Mouse (Mus musculus): Measurements from ENCODE around the gene Pxn. TPM values are rescaled to one million over a fixed set of nuclear protein-coding genes. Genes with fewer than 3 reads are reported as not detected.

The Pxn gene
- total RNA-seq (2021), result 10 to 100 TPM; 30.9 to 41.9 TPM

DNA sequence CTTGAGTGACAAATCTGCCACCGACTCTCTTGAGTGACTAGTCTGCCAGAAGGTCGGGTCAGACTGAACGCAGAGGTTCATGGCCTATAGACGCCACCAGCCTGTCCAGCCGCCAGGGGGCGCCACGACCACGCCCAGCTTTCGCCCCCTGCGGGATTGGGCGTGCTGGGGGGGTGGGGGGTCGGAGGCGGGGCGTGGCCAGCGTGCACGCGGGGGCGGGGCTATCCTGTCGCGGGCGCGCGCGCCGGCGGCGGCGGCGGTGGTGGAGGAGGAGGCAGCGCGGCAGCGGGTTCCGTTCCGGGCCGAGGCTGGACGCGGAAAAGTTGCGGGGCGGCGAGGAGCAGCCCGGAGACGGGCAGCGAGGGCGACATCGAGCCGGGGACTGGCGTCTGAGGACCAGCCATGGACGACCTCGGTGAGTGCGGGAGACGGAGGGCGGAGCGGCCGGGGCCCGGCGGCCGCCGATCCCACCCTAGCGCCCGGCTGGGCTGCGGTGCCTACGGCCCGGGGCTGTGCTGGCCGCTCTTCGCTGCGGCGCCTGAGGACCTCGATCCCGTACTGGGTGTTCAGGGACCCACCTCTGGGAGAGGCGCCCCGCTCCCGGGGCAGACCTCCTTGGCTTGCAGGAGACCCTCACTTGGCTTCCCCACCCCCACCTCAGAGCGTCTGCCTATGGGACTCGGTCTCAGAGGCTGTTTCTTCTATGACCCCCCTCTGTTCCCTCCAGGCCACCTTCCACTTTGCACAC, at the start of gene Pxn:
Gene Pxn, plus strand, starts transcription at position 223 of the 748 bp plus-strand sequence.
- peak; percentile 95 to 96 for DNase-seq (ENCODE audit: extremely low spot score in 1 of 2, low spot score in 1 of 2)

DNA sequence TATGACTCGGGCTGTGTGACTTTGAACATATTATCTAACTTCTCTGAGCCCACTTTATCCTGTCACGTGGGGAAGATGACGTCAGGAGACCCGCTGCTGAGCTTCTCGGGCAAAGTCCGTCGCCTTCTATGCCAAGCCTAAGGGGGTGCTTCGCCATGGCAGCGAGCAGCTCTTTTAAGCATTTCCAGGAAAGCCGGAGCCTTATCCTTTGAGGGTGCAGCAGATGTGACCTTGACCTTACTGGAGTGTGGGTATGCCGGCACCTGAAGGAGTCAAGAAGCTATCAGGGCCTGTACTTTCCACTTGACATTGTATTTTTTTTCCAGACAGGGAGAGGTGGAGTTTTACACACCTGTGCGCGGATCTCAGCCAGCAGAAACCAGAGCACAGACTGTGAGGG, 47.6 kb upstream of the Pxn start:
- DNase-seq (ENCODE audit: extremely low spot score in 1 of 2, low spot score in 1 of 2), result no peak

DNA sequence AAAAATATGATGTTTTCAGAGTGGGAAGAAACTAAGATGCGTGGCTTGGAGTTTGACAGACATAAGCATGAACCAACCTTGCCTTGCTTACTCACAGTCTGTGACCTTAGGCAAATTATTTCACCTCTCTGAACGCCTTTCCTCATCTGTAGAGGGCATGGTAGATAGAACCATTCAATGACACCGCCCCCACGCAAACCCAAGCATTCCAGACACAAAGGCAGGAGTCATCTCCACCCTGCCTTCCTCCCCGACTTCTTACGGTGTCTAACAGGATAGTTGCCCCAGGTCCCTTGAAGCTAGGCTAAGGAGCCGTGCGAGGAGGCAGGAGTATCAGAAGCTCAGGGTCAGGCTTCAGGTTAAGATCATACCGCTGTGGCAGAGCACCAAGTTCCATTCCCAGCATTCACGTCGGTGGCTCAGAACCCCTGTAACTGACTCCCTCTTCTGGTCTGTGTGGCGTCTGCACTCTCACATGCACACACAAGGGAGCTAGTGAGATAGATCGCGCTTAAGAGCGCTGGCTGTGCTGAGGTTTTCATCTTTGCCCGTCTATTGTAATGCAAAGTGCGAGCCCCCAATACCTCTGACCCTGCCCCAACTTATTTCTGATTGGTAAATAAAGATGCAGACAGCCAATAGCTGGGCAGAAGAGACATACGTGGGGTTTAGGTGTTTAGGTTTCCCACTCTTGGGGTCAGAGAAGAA, 41.9 kb upstream of the Pxn start:
- no peak for DNase-seq (ENCODE audit: extremely low spot score in 1 of 2, low spot score in 1 of 2)

GRCm38 (mm10) chr5:115465642-115466420, 40.6 kb upstream of the Pxn start, which contains the start of gene Pla2g1b:
Gene Pla2g1b (plus strand): TSS chr5:115466262.
- no peak for DNase-seq (ENCODE audit: extremely low spot score in 1 of 2, low spot score in 1 of 2)

- DNase-seq (ENCODE audit: extremely low spot score in 1 of 2, low spot score in 1 of 2), result no peak
Observed at GRCm38 (mm10) chr5:115469791-115470190, 36.7 kb upstream of the Pxn start.

DNA sequence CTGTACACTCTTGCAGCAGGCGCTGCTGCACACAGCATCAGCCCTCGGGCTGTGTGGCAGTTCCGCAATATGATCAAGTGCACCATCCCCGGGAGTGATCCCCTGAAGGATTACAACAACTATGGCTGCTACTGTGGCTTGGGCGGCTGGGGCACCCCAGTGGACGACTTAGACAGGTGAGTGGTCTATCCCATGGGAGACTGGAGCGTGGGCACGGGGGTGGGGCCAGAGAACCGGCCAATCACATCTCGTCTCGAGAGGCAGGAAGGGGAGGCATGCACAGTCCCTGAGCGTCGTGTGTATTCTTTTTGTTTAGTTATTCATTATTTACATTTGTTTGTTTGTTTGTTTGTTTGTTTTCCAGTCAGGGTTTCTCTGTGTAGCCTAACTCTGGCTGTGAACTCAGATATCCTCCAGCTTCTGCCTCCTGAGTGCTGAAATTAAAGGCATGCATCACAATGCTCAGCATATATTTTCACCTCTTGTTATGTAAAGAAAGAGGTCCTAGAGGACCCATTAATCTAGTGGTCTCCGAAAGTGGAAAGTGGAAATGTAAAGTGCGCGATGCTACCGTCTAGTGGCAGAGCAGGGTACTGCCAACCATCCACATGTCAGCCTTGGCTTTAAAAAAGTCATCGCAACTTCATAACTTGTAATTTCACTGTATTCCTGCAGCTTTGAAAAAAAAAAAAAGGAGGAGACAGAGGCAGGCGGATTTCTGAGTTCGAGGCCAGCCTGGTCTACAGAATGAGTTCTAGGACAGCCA, 35.5 kb upstream of the Pxn start:
- peak; percentile 38 to 71 for DNase-seq (ENCODE audit: extremely low spot score in 1 of 2, low spot score in 1 of 2)

- no peak for DNase-seq (ENCODE audit: extremely low spot score in 1 of 2, low spot score in 1 of 2)
Observed at GRCm38 (mm10) chr5:115473191-115473590, 33.3 kb upstream of the Pxn start.

DNA sequence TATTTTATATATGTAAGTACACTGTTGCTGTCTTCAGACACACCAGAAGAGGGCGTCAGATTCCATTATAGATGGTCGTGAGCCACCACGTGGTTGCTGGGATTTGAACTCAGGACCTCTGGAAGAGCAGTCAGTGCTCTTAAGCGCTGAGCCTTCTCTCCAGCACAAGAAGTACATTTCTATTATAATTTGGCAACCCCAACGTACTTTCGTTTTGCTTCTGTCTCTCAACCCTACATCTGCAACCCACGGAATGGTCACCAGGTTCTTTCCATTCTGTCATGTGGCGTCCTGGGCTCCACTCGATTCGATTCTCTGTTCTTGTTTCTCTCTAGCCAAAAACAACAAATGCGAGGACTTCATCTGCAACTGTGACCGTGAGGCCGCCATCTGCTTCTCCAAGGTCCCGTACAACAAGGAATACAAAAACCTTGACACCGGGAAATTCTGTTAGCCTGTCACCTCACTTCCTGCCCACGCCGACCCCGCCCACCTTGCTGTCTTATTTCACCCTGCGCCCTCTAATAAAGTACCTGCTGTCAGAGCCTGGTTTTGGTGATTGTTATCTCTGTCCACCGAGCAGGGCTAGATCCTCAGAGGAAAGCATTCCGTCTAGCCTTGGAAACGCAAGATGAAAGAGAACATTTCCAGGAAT, 32.2 kb upstream of the Pxn start:
- no peak for DNase-seq (ENCODE audit: extremely low spot score in 1 of 2, low spot score in 1 of 2)

DNA sequence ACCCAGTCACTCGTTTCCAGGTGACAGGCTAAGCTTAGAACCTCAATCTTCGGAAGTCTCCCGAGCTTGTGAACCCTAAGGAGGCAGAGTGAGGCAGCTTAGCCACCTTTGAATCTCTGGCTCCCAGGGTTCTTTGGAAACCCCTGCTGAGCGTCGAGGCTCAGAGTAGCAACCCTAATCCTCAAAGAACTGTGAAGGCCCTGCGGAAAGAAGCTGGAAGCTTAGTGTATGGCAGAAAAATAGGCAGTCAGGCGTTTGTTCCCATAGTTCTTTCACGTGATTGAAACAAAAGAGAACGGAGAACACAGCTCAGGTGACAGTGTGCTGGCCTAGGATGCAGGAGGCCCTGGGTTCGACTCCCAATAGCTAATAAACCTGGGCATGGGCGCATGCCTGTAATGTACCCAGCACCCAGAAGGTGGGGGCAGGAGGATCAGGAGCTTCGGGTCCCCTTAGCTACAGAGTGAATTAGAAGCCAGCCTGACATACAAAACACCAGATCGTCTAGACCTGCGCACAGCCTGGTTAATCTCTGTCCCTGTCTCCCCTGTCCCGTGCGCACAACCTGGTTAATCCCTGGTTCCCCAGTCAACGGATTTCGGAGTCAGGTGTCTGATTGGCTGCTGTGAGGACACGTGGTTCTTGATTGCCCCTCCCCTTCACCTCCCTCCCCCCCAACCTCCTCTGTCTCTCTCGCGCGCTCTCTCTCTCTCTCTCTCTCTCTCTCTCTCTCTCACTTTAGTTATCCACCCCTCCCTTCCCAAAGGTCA, 31.0 kb upstream of the Pxn start:
- DNase-seq (ENCODE audit: extremely low spot score in 1 of 2, low spot score in 1 of 2), result peak; percentile 31

- DNase-seq (ENCODE audit: extremely low spot score in 1 of 2, low spot score in 1 of 2), result no peak
Observed at GRCm38 (mm10) chr5:115476107-115476727, 30.3 kb upstream of the Pxn start.

DNA sequence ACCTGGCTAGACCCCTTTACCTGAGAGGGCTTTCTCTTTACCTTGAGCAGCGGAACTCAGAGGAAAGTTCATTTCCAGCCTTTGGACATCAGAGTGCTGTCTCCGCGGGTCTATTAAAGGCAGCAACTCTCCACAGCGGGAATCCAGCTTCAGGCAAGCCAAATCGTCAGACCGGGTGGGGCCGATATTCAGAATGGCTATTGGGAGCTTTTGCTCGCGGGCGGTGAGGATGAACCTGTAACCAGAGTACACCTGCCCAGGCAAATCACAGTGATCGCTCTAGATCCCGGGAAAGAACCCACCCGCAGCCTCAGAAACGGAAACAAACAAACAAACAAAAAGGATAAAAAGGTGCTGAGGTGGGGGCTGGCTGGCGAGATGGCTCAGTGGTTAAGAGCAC, 26.9 kb upstream of the Pxn start:
- DNase-seq (ENCODE audit: extremely low spot score in 1 of 2, low spot score in 1 of 2), result no peak

DNA sequence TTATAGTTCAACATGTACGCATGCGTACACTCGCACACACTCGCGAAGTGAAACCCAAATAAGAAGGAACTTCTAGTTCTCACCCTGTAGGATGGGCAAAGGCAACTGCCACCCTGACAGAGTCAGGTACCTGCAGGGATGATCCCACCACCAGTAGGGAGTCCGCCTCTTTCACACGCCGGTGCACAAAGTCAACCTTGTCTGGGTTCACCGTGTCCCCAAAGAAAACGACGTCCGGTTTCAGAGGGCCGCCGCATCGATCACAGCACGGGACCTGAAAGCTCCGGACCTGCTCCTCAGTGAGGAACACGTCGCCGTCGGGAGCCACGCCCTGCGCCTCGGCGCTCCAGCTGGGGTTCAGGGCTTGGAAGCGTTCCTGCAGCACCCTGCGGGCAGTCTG, 26.4 kb upstream of the Pxn start:
- no peak for DNase-seq (ENCODE audit: extremely low spot score in 1 of 2, low spot score in 1 of 2)

DNA sequence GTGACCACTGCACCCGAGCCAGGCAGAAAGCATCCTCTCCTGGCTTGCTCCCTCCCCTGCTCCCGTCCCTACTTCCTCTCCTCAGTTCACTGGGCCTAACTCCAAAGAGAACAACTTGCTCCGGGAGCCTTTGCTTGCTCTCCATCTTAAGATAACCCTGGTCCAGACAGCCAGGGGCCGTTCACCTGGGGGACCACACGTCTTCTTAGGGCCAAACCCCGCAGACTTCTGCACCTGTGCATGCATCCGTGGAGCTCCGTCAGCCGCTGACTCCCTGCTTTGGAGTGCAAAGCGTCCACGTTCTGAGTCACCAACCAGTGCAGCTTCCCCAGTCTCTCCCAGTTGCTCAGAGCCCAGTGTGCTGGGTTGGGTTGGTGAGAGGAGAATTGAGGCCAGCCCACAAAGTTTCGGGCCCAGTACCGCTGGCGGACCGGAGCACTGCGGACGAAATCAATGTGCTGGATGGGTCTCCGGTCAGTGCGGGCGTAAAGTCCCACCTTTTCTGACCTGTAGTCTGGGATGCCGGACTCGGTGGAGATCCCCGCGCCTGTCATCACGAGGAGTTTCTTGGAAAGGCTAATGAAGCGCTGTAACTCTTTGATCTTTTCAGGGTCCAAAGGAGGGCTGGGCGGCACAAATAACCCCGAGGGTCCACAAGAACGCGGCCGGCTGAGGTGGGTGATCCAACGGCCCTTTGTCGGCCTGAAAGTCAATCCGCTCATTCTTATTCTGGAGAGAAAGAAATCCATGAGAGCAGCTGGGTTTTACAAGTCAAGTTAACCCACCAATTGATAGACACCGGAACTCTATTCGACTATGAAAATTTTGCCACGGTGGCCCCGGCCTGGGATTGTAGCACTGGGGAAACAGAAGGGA, 23.8 kb upstream of the Pxn start:
- DNase-seq (ENCODE audit: extremely low spot score in 1 of 2, low spot score in 1 of 2), result no peak

GRCm38 (mm10) chr5:115483385-115483784, 23.1 kb upstream of the Pxn start:
- no peak for DNase-seq (ENCODE audit: extremely low spot score in 1 of 2, low spot score in 1 of 2)

- peak in 1 of 2 experiments; percentile 56 for DNase-seq (ENCODE audit: extremely low spot score in 1 of 2, low spot score in 1 of 2)
Observed at GRCm38 (mm10) chr5:115483947-115484920, 22.2 kb upstream of the Pxn start, which contains the start of gene Sirt4. Gene Sirt4 (minus strand): TSS chr5:115484725.

DNA sequence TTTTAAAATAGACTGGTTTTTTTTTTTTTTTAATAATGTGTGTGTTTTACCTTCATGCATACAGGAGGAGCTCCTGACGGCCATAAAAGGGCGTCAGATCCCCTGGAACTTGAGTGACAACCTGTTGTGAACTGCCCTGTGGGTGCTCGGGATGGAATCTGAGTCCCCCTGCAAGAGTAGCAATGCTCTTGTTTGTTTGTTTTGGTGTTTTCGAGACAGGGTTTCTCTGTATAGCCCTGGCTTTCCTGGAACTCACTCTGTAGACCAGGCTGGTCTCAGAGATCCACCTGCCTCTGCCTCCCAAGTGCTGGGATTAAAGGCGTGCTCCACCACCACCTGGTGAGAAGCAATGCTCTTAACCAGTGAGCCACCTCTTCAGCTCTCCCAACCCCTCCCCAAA, 21.5 kb upstream of the Pxn start:
- DNase-seq (ENCODE audit: extremely low spot score in 1 of 2, low spot score in 1 of 2), result no peak
